Mouse (Mus musculus) urinary bladder, postnatal 10 days (tissue): ENCODE data around the gene Irx3.

Experiments used
- DNase-seq: peaks from one replicate; pipeline ENCODE4 v3.0.0; 2022; ENCODE audit warnings: low spot score

Gene Irx3

DNA sequence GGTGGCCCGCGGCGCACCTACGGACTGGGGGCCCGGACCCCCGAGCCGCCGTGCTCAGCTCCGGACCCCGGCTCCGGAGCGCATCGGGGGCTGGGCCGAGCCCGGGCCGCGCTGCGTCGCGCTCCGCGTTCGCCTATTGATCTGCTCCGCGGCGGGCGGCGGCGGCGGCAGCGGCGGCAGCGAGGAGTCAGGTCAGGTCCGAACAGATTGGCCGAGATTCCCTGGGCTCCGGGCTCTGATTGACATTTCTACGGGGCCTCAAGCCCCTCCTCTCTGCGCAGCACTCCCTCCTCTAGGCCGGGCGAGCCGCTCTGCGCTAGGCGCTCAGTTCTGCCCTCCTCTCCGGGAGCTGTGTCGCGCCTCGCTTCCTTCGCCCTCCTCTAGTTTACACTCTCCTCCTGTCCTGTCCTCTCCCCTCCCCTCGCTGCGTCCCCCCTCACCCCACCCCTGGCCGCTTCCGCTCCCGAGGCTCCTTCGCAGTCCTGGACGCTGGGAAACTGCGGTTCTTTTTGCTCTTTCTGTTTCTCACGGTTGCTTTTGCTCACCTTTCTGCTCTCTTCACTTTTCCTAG, 541 bp downstream of the Irx3 start:
- DNase-seq: no peak

DNA sequence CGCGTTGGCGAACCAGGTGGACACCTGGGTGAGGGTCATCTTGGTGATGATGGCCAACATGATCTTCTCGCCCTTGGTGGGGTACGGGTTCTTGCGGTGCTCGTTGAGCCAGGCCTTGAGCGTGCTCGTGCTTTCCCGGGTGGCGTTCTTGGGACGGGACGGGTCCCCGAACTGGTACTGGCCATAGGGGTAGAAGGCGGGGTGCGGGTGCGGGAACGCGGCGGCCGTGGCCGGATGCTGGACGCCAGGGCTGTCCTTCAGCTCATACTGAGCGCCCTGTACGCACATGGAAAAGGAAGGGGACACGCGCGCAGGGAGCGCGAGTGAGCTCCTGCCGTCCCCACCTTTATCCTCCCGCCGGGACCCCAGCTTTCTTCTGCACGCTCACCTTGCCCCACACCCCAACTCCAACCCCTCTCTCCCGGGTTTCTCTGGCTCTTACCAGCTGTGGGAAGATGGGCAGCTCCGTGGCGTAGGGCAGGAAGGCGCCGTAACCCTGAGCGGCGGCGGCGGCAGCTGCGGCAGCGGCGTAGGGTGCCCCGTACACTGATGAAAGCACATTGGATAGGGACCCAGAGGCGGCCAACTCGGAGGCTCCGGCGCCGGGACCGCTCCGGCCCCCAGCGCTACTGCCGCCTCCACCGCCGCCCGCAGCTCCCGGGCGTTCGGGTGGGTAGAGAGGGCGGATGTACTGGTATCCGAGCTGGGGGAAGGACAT, 1.2 kb downstream of the Irx3 start:
- no peak for DNase-seq

DNA sequence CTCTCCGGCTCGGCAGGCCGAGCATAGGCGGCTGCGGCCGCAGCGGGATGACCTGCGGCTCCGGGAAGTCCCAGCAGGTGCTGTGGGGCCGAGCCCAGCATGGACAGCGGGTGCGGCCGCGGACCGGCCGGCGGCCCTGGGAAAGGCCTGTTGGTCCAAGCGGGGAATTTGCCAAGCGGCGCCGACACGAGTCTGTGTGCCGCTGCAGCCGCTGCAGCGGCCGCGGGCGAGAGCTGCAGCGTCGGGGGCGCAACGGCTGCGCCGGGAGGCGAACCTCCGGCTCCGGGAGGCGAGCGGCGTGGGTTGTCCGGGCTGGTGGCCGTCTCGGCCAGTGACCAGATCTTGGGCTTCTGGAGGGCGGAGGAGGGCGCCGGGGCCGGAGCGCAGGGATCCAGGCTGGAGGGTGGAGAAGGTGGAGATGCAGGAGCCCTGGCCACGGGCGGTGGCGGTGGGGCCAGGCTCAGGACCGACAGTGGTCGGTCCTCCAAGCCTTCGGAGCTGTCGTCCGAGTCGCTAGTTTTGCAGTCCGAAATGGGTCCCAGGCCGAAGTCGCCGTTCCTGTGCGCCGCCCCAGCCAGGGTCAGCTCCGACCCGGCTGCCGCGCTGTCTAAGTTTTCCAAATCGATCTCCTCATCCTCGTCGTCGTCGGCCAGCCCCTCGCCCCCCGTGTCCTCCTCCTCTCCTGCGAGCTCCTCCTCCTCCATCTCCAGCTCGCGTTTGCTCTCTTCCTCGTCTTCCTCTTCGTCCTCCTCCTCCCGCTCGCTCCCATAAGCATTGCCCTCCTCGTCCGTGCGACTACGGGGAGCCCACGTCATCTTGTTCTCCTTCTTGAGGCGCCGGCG, 2.0 kb downstream of the Irx3 start:
- no peak for DNase-seq

DNA sequence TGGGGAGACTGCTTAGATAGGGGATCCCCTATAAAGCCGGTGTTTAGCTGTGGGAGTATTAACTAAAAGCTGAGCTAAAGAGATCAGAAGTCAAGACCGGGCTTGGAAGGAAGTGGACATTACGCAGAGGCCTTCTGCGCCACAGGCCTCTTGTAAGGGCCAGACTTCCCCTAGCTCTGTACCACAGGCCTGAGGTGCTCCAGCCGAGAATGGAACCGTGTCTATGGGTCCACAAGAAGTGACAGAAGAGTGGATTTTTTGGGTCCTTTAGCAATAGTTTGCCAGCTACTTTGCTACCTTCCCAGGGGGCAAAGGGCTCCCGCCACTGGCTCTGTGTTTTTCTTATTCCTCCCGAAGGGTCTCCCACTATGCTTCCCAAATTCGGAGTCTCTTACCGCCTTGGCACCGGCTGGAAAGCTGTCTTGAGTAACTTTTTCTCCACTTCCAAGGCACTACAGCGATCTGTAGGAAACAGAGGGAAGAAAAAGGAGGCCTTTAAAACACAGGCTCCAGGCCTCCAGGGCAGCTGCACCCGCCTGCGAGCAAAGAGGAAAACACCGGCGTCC, 2.8 kb downstream of the Irx3 start:
- DNase-seq: no peak

DNA sequence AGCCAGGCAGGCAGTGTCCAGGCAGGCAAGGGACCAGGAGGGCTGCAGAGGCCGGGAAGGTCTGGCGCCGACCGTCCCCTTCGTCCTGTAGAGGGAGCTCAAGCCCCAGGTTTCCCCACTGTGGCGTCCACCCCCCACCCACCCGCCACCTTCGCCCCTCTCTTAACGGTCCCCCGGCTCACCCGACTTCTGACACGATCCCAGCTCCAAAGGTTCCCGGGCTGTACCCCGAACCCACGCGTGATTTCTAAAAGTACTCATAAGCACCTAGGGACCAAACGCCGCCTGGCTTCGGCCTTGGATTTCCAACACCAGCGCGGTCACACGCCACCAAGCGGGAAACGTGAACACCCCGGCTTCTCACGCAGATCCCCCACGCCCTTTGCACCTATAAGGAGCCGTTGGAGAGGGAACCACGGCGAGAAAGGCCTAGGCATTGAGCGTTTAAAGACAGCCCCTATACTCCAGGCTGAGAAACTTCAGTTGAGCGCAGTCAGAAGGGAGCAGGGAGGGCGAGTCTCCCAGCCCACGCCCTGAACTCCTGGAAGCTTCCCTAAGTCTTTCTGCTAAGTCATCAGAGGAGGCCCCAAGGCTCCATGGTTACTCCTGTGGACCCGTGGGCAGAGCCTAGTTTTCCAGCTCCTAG, 4.1 kb downstream of the Irx3 start:
- no peak for DNase-seq

DNA sequence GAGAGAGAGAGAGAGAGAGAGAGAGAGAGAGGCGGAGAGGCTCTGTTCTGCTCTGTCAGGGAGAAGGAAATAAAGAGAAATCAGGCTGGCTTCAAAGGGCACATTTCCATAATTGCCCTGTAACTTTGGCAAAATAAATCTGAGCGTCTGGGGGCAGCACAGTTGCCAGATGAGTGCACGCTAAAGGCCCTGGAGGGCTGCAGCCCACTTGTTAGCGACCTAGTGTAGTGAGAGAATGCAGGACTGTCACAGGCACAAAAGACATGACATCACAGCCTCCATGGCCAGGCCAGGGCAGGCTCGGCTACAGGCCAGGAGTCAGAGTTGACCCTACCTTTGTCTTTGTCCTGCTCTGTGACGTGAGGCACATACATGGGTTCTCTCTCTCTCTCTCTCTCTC, 8.0 kb downstream of the Irx3 start:
- no peak for DNase-seq

DNA sequence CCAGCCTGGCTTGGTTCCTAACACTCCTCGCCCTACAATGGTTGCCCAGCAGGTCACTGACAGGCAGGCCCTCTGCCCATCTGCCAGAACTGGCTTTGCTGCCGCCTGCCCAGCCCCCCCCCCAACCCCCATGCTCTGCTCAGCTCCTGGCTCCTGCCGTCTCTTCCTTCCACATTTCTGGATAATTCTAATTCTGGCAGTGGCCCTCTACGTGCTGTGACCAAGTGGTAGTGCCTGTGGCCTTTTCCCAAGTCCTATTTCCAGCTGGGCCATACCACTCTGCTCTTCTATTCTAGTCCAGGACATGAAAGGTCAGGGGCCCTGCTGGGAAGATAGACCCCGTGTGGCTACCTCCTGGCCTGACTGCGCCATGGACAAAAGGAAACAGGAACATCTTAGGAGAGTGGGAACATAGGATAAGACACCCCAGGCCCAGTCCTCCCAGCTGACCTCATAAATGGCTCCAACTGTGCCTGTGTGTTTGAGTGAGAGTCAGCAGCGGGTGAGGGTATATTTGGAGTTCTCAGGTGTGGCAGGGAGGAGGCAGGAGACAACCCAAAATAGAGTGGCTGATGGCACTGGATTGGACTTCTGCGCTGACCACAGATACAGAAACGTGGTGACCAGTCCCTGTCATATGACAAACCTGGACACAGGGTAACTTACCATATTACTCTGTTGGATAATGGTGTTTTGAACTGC, 14.5 kb downstream of the Irx3 start:
- DNase-seq: no peak

DNA sequence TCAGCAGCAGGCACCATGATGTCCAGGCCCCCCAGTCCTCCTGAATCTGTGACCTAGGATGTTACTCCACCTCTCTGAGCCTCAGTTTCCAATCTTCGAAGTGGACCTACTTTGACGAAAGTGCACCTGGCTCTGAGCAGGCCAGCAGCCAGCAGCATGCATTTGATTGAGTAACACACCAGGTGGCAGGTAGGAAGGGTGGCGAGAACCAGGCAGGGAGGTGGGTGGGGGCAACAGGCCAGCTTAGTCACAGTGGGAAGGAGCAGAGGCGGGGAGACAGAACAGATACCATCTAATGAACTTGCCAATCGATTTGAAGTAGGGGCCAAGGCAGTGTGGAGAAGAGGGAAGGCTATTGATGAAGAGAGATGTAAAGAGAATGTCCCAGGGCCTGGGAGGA, 18.9 kb downstream of the Irx3 start:
- no peak for DNase-seq

DNA sequence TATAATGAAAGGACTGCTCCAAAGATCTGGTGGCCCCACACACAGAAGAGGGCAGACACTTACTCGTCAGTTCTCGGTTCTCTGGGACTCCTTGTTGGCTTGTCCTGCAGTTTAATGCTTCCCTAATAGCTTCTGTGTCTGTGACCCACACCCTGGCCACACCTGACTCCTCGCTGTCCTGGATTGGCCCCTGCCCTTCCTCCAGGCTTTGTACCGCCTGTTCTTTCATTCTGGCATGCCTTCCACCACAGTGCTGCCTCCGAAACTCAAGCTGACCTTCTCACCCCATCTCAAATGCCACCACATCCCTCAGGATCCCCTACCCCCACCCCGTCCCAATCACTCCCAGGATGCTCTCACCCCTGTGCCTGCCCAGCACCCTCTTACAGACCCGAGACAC, 19.7 kb downstream of the Irx3 start:
- no peak for DNase-seq

DNA sequence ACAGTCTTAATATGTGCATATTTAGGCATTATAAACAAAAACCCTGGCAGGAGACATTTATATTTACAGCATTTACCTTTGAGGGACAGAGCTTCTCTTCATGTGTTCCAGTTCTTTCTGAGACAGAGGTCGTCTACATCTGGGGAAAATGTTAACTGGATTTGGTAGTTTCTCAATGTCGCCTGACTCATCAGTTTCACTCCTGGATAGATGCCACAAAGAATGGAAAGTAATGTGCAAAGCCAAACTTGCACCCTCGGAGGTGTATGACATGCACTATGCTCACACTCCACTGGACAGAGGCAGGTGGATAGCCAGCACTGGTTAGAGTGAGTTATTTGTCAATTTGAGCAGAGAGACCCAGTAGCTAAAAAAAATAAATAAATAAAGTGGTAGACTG, 21.2 kb downstream of the Irx3 start:
- no peak for DNase-seq

DNA sequence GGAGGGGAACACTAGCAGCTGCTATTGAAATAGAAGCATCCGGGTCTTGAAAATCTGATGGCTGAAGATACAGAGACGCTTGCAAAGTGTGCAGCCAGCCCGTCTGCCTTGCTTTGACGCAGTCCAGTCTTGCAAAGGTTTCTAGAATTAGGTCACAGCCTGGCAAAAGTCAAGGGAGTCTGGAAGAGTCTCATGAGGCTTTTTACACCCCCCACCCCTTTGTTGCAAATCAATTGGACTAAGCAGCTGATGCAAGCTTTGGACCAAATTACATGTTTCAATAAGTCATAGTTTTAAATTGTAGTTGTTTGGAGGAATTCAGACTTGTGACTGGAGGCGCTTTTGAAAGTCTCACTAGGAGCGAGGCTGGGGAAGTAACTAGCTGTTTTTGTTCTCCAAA, 33.0 kb downstream of the Irx3 start:
- no peak for DNase-seq

DNA sequence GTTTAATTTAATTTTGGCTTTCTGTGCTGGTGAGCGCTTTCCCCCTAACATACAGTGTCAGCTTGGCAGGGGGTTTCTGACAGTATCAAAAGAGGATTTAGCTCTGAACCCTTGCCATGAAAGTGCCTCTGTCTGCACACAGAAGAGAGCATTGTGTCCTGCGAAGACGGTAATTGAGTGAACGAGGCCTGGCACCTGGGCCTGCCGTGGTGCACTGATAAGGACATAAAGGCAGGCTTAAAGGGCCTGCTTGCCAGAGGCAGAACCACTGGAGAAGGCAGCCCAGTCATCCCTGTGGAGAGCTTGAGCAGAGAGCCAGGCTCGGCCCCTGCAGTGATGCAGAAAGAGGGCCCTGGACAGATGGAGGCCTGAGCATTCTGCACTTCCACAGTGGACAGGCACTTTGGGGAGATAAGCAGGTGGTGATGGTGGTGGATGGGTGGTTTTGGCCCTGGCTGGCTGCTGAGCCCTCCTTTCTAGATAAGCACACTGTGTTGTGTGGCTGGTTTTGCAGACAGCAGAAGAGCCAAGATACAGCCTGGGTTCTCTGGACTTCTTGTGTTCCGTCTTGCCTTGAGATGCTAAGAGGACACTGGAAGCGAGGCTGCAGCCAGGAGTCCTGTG, 36.3 kb downstream of the Irx3 start:
- no peak for DNase-seq

DNA sequence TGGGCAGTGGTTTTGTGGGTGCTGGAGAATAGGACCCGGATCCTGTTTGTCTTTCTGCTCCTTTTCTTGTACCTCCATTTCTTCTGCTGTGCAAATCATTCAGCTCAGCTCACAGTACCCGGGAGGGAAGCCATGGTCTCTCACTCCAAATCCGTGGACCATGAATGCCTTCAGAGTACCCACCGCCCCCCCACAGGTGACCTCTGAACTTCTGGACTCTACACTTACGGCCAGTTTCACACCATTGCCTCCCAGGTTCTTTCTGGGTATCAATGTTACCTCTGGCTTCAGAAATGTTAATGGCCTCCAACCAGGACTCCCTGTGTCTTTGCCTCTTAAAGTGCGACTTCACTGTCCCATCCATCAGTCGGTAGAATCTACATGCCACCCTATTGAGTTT, 46.3 kb downstream of the Irx3 start:
- no peak for DNase-seq

DNA sequence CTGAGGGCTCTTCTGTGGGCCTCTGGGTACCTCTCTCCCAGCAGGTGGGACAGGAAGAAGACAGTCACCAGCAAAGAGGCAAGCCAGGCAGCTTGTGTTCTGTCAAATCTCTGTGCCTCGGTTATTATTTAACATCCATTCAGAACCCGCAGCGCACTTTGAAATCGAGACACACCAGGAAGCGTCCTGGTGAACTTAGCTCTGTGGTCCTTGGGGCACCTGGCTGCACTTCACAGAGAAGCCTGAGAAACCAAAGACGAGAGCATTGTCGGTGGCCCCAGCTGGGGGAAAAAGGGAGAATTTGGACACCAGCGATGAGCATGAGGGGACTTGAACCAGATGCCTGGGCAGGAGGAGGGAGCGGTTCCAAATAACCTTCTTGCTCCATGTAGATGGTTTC, 46.8 kb downstream of the Irx3 start:
- DNase-seq: no peak

DNA sequence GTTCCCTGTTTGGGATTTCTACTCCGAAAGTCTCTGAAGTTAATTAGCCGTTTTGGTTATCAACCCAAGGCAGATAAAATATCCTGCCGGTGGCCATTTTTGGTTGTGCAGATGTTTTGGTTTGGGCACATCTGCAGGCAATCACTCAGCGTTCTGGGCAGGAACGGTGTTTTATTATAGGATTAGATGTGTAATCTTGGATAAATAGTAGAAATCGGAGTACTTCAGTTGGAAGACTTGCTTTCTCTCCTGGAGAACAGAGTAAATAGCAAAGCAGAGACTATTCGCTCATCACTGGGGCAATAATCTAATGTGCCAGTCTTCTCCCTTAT, 51.1 kb downstream of the Irx3 start:
- no peak for DNase-seq

DNA sequence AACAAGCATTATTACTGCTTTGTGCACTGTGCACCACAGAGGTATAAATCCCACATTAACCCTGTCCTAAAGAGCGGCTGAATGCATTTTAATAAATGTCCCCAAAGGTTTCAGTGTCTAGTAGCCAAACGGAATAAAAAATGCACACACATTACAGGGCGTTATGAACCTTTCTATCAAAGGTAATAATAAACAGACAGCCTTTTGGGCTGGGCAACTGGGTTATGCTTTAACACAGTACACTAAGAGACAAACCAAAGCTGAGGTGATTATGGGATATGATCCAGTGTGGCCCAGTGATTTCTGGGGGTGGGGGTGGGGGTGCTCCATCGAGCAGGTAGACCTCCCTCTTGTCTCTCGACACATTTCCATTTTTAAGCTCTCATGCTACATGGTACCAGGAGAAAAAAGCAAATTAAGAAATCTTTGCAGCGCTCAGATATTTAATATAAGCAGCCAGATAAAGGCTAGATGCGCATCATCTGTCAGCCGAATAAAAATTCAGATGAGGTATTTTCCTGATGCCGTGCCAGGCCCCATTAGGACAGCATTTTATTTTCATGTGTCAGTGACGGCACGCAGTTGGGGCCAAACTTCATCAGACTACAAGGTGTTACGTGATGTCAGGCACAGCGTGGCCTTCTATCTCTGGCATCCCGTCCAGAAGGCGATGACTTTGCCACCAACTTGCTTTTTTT, 51.6 kb downstream of the Irx3 start:
- DNase-seq: no peak

DNA sequence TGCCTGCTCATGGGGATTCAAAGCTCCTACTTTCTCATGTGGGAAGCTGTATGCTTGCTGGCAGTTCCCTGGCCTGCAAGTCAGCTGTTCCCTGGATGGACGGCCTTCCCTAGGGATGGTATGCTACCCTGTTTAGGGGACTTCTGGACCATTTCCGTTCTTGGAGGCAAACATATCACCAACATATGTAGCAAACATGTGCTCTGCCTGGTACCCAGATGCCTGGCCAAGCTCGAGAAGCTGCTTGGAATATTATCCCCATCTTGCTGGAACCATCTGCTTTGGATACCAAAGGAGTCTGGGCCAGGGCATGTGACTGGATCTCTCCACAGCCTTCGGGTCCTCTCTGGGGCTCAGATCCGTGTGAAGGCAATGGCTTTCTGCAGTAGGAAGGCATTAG, 52.5 kb downstream of the Irx3 start:
- DNase-seq: no peak
